Comparison of ENCODE assay signal across 1 mouse cellular context in genomic region chr5:138657407-138657806, GRCm38 (mm10).
TF ChIP-seq lines count a peak whose summit lies in the region.

No protein-coding gene starts in this region.

TF ChIP-seq in MEL, 35 proteins besides CTCF, POLR2A, EP300 and RAD21:
- TF ChIP-seq MYB (IDR thresholded peaks at IDR 0.05; ENCODE audit: low read depth, low read length): no peak
- TF ChIP-seq ZMIZ1 (IDR thresholded peaks at IDR 0.05; ENCODE audit: low read depth, low read length): no peak
- TF ChIP-seq MEF2A (IDR thresholded peaks at IDR 0.05; ENCODE audit: extremely low read depth, insufficient replicate concordance, low read depth, low read length, poor library complexity, severe bottlenecking): no peak
- no peak for TF ChIP-seq POLR2AphosphoS5 (IDR thresholded peaks at IDR 0.05; ENCODE audit: borderline replicate concordance, low read depth, low read length)
- no peak for TF ChIP-seq ELF1 (IDR thresholded peaks at IDR 0.05; ENCODE audit: low read depth, low read length)
- TF ChIP-seq ETS1 (IDR thresholded peaks at IDR 0.05; ENCODE audit: low read depth, low read length): no peak
- TF ChIP-seq GATA1 (IDR thresholded peaks at IDR 0.05; ENCODE audit: low read depth, low read length): no peak
- no peak for TF ChIP-seq SMC3 (IDR thresholded peaks at IDR 0.05; ENCODE audit: low read depth, low read length)
- no peak for TF ChIP-seq MXI1 (IDR thresholded peaks at IDR 0.05; ENCODE audit: low read depth, low read length)
- no peak for TF ChIP-seq NELFE (IDR thresholded peaks at IDR 0.05; ENCODE audit: low read depth, low read length)
- no peak for TF ChIP-seq HCFC1 (IDR thresholded peaks at IDR 0.05; ENCODE audit: low read depth, low read length)
- TF ChIP-seq TCF12 (IDR thresholded peaks at IDR 0.05; ENCODE audit: low read depth, low read length): no peak
- no peak for TF ChIP-seq MAFK (IDR thresholded peaks at IDR 0.05; ENCODE audit: borderline replicate concordance, low read depth, low read length)
- no peak for TF ChIP-seq USF1 (IDR thresholded peaks at IDR 0.05; ENCODE audit: low read depth, low read length)
- no peak for TF ChIP-seq CHD2 (IDR thresholded peaks at IDR 0.05; ENCODE audit: low read length)
- TF ChIP-seq MAX (IDR thresholded peaks at IDR 0.05; ENCODE audit: low read length): no peak
- no peak for TF ChIP-seq TAL1 (IDR thresholded peaks at IDR 0.05; ENCODE audit: low read length)
- TF ChIP-seq JUND (IDR thresholded peaks at IDR 0.05; ENCODE audit: low read depth, low read length): no peak
- TF ChIP-seq SIN3A (IDR thresholded peaks at IDR 0.05; ENCODE audit: low read length): no peak
